Mouse (Mus musculus): ENCODE measurements at regions not wholly inside any gene's neighbourhood (a gene's known extent, or its start where the extent isn't known, plus 50 kb on each side); places are given as distances from the start of the nearest gene placed in this dataset.

DNA sequence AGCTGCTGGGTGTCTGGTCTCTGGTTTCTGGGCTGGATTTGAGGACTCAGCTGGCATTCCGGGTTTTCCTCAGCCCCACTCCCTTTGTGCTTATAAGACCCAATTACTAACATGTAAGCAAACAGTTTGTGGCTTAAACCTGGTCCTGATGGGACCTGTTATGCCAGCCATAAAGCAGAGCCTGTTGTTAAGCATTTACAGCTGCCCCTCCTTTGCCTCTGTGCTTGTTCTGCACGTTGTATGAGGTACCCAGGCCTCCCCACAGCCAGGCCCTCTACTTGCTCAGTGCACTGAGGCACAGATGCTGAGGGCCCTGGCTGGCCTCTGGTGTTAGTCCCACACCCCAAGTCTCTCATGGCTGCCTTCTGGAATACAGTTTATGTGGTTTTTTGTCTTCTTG lies 147.2 kb upstream of the Camk1g start:
- no peak overlapping the region for H3K4me3 ChIP-seq
- H3K4me2 ChIP-seq (ENCODE audit: low read depth) = no peak overlapping the region
- no peaks in the 10 kb centered on the region for H3K36me3 ChIP-seq (ENCODE audit: control insufficient read depth, insufficient read depth)
- no peaks in the 10 kb centered on the region for H3K27me3 ChIP-seq (ENCODE audit: control insufficient read depth, insufficient read depth, insufficient read length)
- H3K79me2 ChIP-seq (ENCODE audit: control insufficient read depth, insufficient read depth) = no peaks in the 10 kb centered on the region
- no peak overlapping the region for H3ac ChIP-seq (ENCODE audit: control insufficient read depth, insufficient read length)
- TF ChIP-seq USF1 (IDR thresholded peaks at IDR 0.05; ENCODE audit: low read depth) = no peak

- no peak overlapping the region for H3K4me3 ChIP-seq
- H3K27me3 ChIP-seq (ENCODE audit: control insufficient read depth, insufficient read depth, insufficient read length) = no peaks in the 10 kb centered on the region
These were observed 146.3 kb upstream of the Camk1g start for GRCm38 (mm10) chr1:193516395-193516794.

GRCm38 (mm10) chr1:193513929-193514710 lies 144.0 kb upstream of the Camk1g start:
- Histone ChIP-seq H3K36me3 (ENCODE audit: control insufficient read depth, insufficient read depth) (no peaks in the 10 kb centered on the region), H3K4me2 (ENCODE audit: low read depth) (no peak overlapping the region), H3K4me3 (no peak overlapping the region), H3ac (ENCODE audit: control insufficient read depth, insufficient read length) (no peak overlapping the region), H3K27me3 (ENCODE audit: control insufficient read depth, insufficient read depth, insufficient read length) (no peaks in the 10 kb centered on the region), H3K79me2 (ENCODE audit: control insufficient read depth, insufficient read depth) (no peaks in the 10 kb centered on the region)
- TF ChIP-seq CEBPB (IDR thresholded peaks at IDR 0.05; ENCODE audit: insufficient read depth, poor library complexity, severe bottlenecking) (no peak), POLR2A (IDR thresholded peaks at IDR 0.05; ENCODE audit: insufficient read length, low read depth) (no peak), E2F4 (IDR thresholded peaks at IDR 0.05; ENCODE audit: insufficient read depth) (no peak), SRF (IDR thresholded peaks at IDR 0.05; ENCODE audit: control insufficient read depth, insufficient read length, low read depth) (no peak)

More at GRCm38 (mm10) chr1:193516395-193516794, 146.3 kb upstream of the Camk1g start:
- TF ChIP-seq CEBPB (IDR thresholded peaks at IDR 0.05; ENCODE audit: insufficient read depth, poor library complexity, severe bottlenecking) (no peak), MAX (IDR thresholded peaks at IDR 0.05; ENCODE audit: low read depth) (no peak), TCF3 (IDR thresholded peaks at IDR 0.05; ENCODE audit: insufficient read length, low read depth) (no peak), REST (IDR thresholded peaks at IDR 0.05; ENCODE audit: insufficient read depth, insufficient read length) (no peak)
- Histone ChIP-seq H3ac (ENCODE audit: control insufficient read depth, insufficient read length) (no peak overlapping the region), H3K36me3 (ENCODE audit: control insufficient read depth, insufficient read depth) (no peaks in the 10 kb centered on the region), H3K79me2 (ENCODE audit: control insufficient read depth, insufficient read depth) (no peaks in the 10 kb centered on the region), H3K4me2 (ENCODE audit: low read depth) (peak overlapping the region; percentile 49)

DNA sequence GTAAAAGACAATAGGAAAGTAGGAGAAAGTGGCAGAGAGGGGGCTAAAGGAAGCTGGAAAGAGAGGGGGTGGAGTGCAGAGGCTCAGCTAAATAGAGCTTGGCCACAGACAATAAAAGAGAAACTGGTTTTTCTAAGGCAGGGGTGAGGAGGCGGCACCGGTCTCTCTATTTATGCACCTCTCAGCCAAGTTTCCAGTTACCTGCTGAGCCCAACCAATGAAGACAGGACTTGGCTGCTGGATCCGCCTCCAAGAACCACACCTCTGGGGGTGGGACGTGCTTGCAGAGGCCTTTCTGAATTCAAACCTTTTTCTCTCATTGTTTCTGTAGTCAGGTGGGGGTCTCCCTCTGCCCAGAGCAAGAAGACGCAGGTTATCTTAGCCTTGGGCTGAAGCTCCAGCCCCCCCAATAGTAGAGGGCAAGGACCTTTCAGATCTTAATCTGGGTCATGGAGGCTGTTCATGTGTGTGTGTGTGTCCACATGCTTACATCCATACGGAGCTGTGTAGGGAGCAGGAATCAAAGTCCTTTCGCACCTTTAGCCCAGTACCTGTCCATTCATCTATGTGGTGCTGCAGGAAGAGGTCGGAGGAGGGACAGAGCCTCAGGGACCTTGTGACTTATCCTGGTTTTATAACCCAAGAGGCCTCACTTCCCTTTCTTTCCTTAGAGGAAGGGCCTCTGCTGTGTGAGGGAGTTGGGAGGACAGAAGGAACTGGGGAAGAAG lies 140.1 kb upstream of the Camk1g start:
- TF ChIP-seq MAX (IDR thresholded peaks at IDR 0.05; ENCODE audit: low read depth) = no peak
- no peak overlapping the region for H3K4me2 ChIP-seq (ENCODE audit: low read depth)
- H3ac ChIP-seq (ENCODE audit: control insufficient read depth, insufficient read length) = no peak overlapping the region
- H3K36me3 ChIP-seq (ENCODE audit: control insufficient read depth, insufficient read depth) = no peaks in the 10 kb centered on the region
- no peaks in the 10 kb centered on the region for H3K27me3 ChIP-seq (ENCODE audit: control insufficient read depth, insufficient read depth, insufficient read length)
- H3K4me3 ChIP-seq = no peak overlapping the region
- H3K79me2 ChIP-seq (ENCODE audit: control insufficient read depth, insufficient read depth) = no peaks in the 10 kb centered on the region

- no peaks in the 10 kb centered on the region for H3K36me3 ChIP-seq (ENCODE audit: control insufficient read depth, insufficient read depth)
- H3ac ChIP-seq (ENCODE audit: control insufficient read depth, insufficient read length) = no peak overlapping the region
- H3K4me2 ChIP-seq (ENCODE audit: low read depth) = no peak overlapping the region
- H3K4me3 ChIP-seq = no peak overlapping the region
- TF ChIP-seq TCF3 (IDR thresholded peaks at IDR 0.05; ENCODE audit: insufficient read length, low read depth) (no peak), TCF12 (IDR thresholded peaks at IDR 0.05; ENCODE audit: insufficient read depth, poor library complexity, severe bottlenecking) (no peak), REST (IDR thresholded peaks at IDR 0.05; ENCODE audit: insufficient read depth, insufficient read length) (no peak), E2F4 (IDR thresholded peaks at IDR 0.05; ENCODE audit: insufficient read depth) (no peak), POLR2AphosphoS2 (IDR thresholded peaks at IDR 0.05; ENCODE audit: insufficient read length, low read depth) (no peak), SRF (IDR thresholded peaks at IDR 0.05; ENCODE audit: control insufficient read depth, insufficient read length, low read depth) (no peak), POLR2A (IDR thresholded peaks at IDR 0.05; ENCODE audit: insufficient read length, low read depth) (no peak), CEBPB (IDR thresholded peaks at IDR 0.05; ENCODE audit: insufficient read depth, poor library complexity, severe bottlenecking) (no peak), MYOG (IDR thresholded peaks at IDR 0.05; ENCODE audit: control insufficient read depth in 1 of 3, insufficient read depth in 1 of 3, insufficient read length in 2 of 3, low read depth in 2 of 3) (no peak), USF1 (IDR thresholded peaks at IDR 0.05; ENCODE audit: low read depth) (no peak), MYOD1 (IDR thresholded peaks at IDR 0.05; ENCODE audit: control insufficient read depth in 1 of 3, insufficient read length in 2 of 3, low read depth in 2 of 3) (no peak), MAX (IDR thresholded peaks at IDR 0.05; ENCODE audit: low read depth) (no peak)
- H3K79me2 ChIP-seq (ENCODE audit: control insufficient read depth, insufficient read depth) = no peaks in the 10 kb centered on the region
- no peaks in the 10 kb centered on the region for H3K27me3 ChIP-seq (ENCODE audit: control insufficient read depth, insufficient read depth, insufficient read length)
These were observed 138.2 kb upstream of the Camk1g start for GRCm38 (mm10) chr1:193508271-193508670.

Data from myocyte (in vitro differentiated cells).